Mouse (Mus musculus) lung, adult 2 months (tissue): ENCODE measurements around the gene Rab26. TPM values are rescaled to one million over a fixed set of nuclear protein-coding genes. Genes with fewer than 3 reads are reported as not detected.

Experiments used
- DNase-seq: peaks from one replicate; pipeline ENCODE4 v3.0.0; 2022
- H3K4me1 ChIP-seq: fragments of 200-500 bp; 2 replicates; pipeline ENCODE4 v1.6.1; 2011; ENCODE audit warnings: low read length; ENCODE audit not compliant: control insufficient read depth, insufficient read depth
- H3K4me3 ChIP-seq: fragments of 200-500 bp; replicated peaks from 2 replicates; pipeline ENCODE3; 2011; ENCODE audit warnings: low read depth, mild to moderate bottlenecking, control low read depth, low read length; ENCODE audit errors: extremely low read depth
- CTCF ChIP-seq: fragments of 200-500 bp; IDR thresholded peaks from 2 replicates; pipeline ENCODE4 v1.5.1; 2011; ENCODE audit warnings: mild to moderate bottlenecking, low read length, control low read depth; ENCODE audit not compliant: insufficient read depth
- POLR2A ChIP-seq: fragments of 200-500 bp; IDR thresholded peaks from 2 replicates; pipeline ENCODE4 v1.6.1; 2011; ENCODE audit warnings: low read depth, mild to moderate bottlenecking, control low read depth, low read length, borderline replicate concordance; ENCODE audit errors: extremely low read depth
- WGBS: fragments of 180-500 bp; shearing (Covaris S2); methylation state at CpG from one replicate; pipeline ENCODE4 v1.1.7; 2018; 5-methylcytosine and 5-hydroxymethylcytosine counted together
- polyA plus RNA-seq: library from polyadenylated mRNA; depleted of rRNA; stranded (reverse); fragments of >200 nt; gene quantifications from 2 replicates; pipeline ENCODE4 v1.2.3, GENCODE M21; 2012

The Rab26 gene
- polyA plus RNA-seq, 1 experiment: 1.1 TPM

DNA sequence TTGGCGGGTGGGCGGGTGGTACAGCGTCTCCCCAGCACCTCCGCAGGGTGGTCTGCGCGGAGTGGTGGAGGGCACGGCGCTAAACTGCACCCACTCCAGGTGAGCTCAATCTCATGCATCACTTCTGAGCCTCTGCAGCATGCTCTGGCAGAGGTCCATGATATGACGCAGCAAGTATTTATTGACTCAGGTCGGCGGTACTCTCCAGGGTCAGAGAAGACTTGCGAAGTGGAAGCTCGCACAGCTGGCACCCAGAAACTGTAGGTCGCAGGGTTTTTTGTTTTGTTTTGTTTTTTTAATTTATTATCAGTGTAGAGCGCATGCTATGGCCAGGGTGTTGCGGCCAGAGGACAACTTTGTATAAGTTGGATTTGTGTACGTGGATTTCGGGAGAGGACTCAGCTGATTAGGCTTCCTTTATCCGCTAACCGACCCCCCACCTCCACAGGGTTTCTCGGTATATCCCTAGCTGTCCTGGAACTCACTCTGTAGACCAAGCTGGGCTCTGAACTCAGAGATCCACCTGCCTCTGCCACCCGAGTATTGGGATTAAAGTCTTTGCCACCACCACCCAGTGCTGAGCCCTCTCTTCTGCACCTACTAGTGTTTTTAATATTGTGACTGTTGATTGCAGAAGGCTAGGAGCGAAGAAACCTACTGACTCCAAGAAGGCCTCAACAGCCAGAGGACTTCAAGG lies 15.1 kb upstream of the Rab26 start:
- DNase-seq: peak; percentile 68
- TF ChIP-seq POLR2A: peak; percentile 46; the same call in 1 of the 2 replicates
- TF ChIP-seq CTCF: no peak
- Histone ChIP-seq H3K4me3 (peak overlapping the region; percentile 83), H3K4me1 (peaks cover 7% of the 10 kb centered on the region; the same call in 1 of the 2 replicates)
- WGBS: 2% methylated on average over 23 of the region's 23 CpGs

DNA sequence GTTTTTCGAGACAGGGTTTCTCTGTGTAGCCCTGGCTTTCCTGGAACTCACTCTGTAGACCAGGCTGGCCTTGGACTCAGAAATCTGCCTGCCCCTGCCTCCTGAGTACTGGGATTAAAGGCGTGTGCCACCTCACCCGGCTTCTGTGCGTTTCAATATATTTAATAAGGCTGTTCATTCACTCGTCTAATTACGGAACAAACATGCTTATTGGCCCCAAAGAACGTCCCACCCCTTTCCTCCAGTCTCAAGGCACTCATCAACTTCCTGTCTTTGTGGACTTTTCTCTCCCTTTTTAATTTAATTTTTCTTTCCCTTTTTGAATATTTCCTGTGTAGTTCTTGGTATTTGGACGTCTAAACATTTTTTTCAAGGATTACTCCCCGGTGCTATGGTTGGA lies 14.4 kb upstream of the Rab26 start:
- Histone ChIP-seq H3K4me1 (peaks cover 7% of the 10 kb centered on the region; the same call in 1 of the 2 replicates), H3K4me3 (peak overlapping the region; percentile 83)
- no peak for DNase-seq
- TF ChIP-seq CTCF: no peak
- no peak for TF ChIP-seq POLR2A
- WGBS: 10% methylated on average over 9 of the region's 9 CpGs

DNA sequence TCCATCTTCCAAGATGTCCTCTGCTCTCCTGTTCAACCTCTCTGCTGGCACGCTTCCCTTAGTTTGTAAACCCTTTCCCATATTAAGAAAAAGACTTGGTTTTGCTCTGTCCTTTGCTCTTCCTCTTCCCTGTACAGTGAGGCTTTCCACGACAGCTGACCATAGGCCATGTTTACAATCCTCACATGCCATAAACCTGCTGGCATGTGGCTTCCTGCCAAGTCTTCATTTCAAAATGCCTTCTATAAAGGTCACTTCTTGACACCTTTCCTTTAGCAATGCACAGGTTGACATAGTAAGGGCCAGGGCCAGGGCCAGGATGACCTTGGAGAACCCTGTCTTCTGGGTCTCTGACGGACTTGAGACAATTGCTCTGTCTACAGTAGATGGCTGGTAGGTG lies 12.2 kb upstream of the Rab26 start:
- DNase-seq: no peak
- TF ChIP-seq CTCF: no peak
- TF ChIP-seq POLR2A: no peak
- Histone ChIP-seq H3K4me3 (no peak overlapping the region), H3K4me1 (peaks cover 4% of the 10 kb centered on the region; the same call in 1 of the 2 replicates)
- 76% methylated on average over 3 of the region's 3 CpGs for WGBS

GRCm38 (mm10) chr17:24545247-24545646 lies 11.2 kb upstream of the Rab26 start:
- TF ChIP-seq CTCF: no peak
- no peak for TF ChIP-seq POLR2A
- no peaks in the 10 kb centered on the region for H3K4me1 ChIP-seq
- DNase-seq: no peak
- no peak overlapping the region for H3K4me3 ChIP-seq
- 93% methylated on average over 2 of the region's 2 CpGs for WGBS

- no peak for TF ChIP-seq CTCF
- TF ChIP-seq POLR2A: no peak
- Histone ChIP-seq H3K4me1 (no peaks in the 10 kb centered on the region), H3K4me3 (no peak overlapping the region)
- no peak for DNase-seq
- 28% methylated on average over 12 of the region's 12 CpGs for WGBS
Observed at GRCm38 (mm10) chr17:24544613-24545012, 10.6 kb upstream of the Rab26 start.

GRCm38 (mm10) chr17:24540375-24540774 lies 6.4 kb upstream of the Rab26 start:
- TF ChIP-seq CTCF: peak; percentile 89
- no peak for TF ChIP-seq POLR2A
- no peaks in the 10 kb centered on the region for H3K4me1 ChIP-seq
- no peak for DNase-seq
- H3K4me3 ChIP-seq: no peak overlapping the region
- 6% methylated on average over 3 of the region's 3 CpGs for WGBS

GRCm38 (mm10) chr17:24538950-24539349 lies 4.9 kb upstream of the Rab26 start:
- TF ChIP-seq CTCF (no peak), POLR2A (no peak)
- DNase-seq: peak; percentile 53
- WGBS: 65% methylated on average over 8 of the region's 8 CpGs

DNA sequence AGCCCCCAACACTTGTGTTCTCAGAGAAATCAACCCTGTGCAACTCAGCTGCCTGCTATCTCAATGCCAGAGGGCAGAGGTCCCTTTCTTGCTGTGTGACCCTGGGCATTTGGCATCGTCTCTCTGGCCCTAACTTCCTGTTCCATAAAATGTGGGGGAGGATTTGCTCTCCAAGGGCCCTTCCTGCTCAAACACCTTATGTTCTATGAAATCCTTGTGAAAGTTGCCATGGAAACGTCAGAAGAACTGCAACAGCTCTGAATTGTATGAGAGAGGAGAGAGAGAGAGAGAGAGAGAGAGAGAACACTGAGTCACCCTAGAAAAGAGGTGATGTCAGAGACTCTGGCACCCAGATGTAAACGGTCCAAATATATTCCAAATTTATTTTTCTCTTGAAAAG lies 3.5 kb upstream of the Rab26 start:
- no peak for DNase-seq
- H3K4me3 ChIP-seq: no peak overlapping the region
- peaks cover 3% of the 10 kb centered on the region; the same call in 1 of the 2 replicates for H3K4me1 ChIP-seq
- 32% methylated on average over 3 of the region's 3 CpGs for WGBS
- no peak for TF ChIP-seq POLR2A
- TF ChIP-seq CTCF: no peak

More at GRCm38 (mm10) chr17:24538950-24539349, 4.9 kb upstream of the Rab26 start:
- no peaks in the 10 kb centered on the region for H3K4me1 ChIP-seq
- no peak overlapping the region for H3K4me3 ChIP-seq

GRCm38 (mm10) chr17:24535300-24535699 lies 1.3 kb upstream of the Rab26 start:
- TF ChIP-seq CTCF (no peak), POLR2A (no peak)
- Histone ChIP-seq H3K4me1 (peaks cover 3% of the 10 kb centered on the region; the same call in 1 of the 2 replicates), H3K4me3 (no peak overlapping the region)
- no peak for DNase-seq
- WGBS: 54% methylated on average over 5 of the region's 5 CpGs

GRCm38 (mm10) chr17:24533099-24533992 lies 664 bp downstream of the Rab26 start:
- H3K4me1 ChIP-seq: peaks cover 10% of the 10 kb centered on the region
- DNase-seq: peak; percentile 79
- WGBS: 17% methylated on average over 53 of the region's 53 CpGs
- peak overlapping the region; percentile 31 for H3K4me3 ChIP-seq
- TF ChIP-seq POLR2A: no peak
- no peak for TF ChIP-seq CTCF
